Mouse (Mus musculus) liver, embryonic 11.5 days (tissue): Measurements from ENCODE around the gene Abcg1. TPM values are rescaled to one million over a fixed set of nuclear protein-coding genes. Genes with fewer than 3 reads are reported as not detected.
A peak's percentile ranks its signal among the peaks of the same experiment; 100 is the strongest.

Experiments
- ATAC-seq: fragments of 200-750 bp; cut with Nextera tagmentation; replicated peaks from 2 replicates; pipeline ENCODE4 v1.8.0; 2017; ENCODE audit warnings: moderate number of reproducible peaks, mild to moderate bottlenecking, moderate TSS enrichment, moderate library complexity; ENCODE audit not compliant: low FRiP score
- DNase-seq: peaks from one replicate; pipeline ENCODE4 v3.0.0-alpha.2; 2017; ENCODE audit warnings: low spot score
- H3K27ac ChIP-seq: fragments of 300-500 bp; sonication (generic); 2 replicates; pipeline ENCODE4 v1.5.1; 2014; ENCODE audit warnings: mild to moderate bottlenecking, low read depth, low read length, control low read depth
- H3K27me3 ChIP-seq: fragments of 300-500 bp; sonication (generic); replicated peaks from 2 replicates; pipeline ENCODE4 v1.6.1; 2014; ENCODE audit warnings: low read length, mixed read lengths; ENCODE audit not compliant: control insufficient read depth, insufficient read depth
- H3K36me3 ChIP-seq: fragments of 300-500 bp; sonication (generic); 2 replicates; pipeline ENCODE4 v1.6.1; 2014; ENCODE audit warnings: mild to moderate bottlenecking, low read length, moderate library complexity, mixed read lengths; ENCODE audit not compliant: control insufficient read depth, insufficient read depth
- H3K4me1 ChIP-seq: fragments of 300-500 bp; sonication (generic); replicated peaks from 2 replicates; pipeline ENCODE4 v1.6.1; 2014; ENCODE audit warnings: low read length, mixed read lengths; ENCODE audit not compliant: control insufficient read depth, insufficient read depth
- H3K4me2 ChIP-seq: fragments of 300-500 bp; sonication (generic); 2 replicates; pipeline ENCODE4 v1.6.1; 2014; ENCODE audit warnings: mild to moderate bottlenecking, control low read depth, moderate library complexity
- H3K4me3 ChIP-seq: fragments of 300-500 bp; sonication (generic); 2 replicates; pipeline ENCODE4 v1.5.1; 2014; ENCODE audit warnings: low read depth, low read length, control low read depth
- H3K9ac ChIP-seq: fragments of 300-500 bp; sonication (generic); 2 replicates; pipeline ENCODE4 v1.6.1; 2014; ENCODE audit warnings: low read depth, low read length, control low read depth
- H3K9me3 ChIP-seq: fragments of 300-500 bp; sonication (generic); 2 replicates; pipeline ENCODE4 v1.6.1; 2016; ENCODE audit warnings: low read length, inconsistent platforms, mixed read lengths; ENCODE audit not compliant: control insufficient read depth
- WGBS: fragments of 180-500 bp; shearing (Covaris S2); extraction: QIAGEN DNeasy Blood & Tissue Kit; methylation state at CpG from one replicate; pipeline ENCODE4 v1.1.7; 2014; 5-methylcytosine and 5-hydroxymethylcytosine counted together
- polyA plus RNA-seq: library from polyadenylated mRNA; unstranded; fragments of >200 nt; fragmentation: Nextera tagmentation; extraction: Ambion mirVana; gene quantifications from 2 replicates; pipeline ENCODE4 v1.2.1, GENCODE M21; 2014

Gene Abcg1
- 6.5 and 6.7 TPM in 2 replicates for polyA plus RNA-seq

- H3K36me3 ChIP-seq, result no peaks in the 10 kb centered on the region
- 4% methylated on average over 48 of the region's 49 CpGs for WGBS
- H3K4me3 ChIP-seq, result peak within 1 kb of the TSS; percentile 57
- no peak within 1 kb of the TSS for H3K27ac ChIP-seq
- peak; percentile 73 for DNase-seq
- peaks cover 7% of the 10 kb centered on the region for H3K9me3 ChIP-seq
- peak within 1 kb of the TSS; percentile 90 for H3K4me2 ChIP-seq
- H3K9ac ChIP-seq, result peak within 1 kb of the TSS; percentile 13; the same call in 1 of the 2 replicates
- peak; percentile 56 for ATAC-seq
- H3K27me3 ChIP-seq, result peaks cover 23% of the 10 kb centered on the region
- peaks cover 38% of the 10 kb centered on the region for H3K4me1 ChIP-seq
Measured at GRCm38 (mm10) chr17:31057151-31057890, at the start of gene Abcg1. TSS of gene Abcg1 (plus strand) at chr17:31057675.

GRCm38 (mm10) chr17:31008416-31008815, 49.1 kb upstream of the Abcg1 start:
- no peak overlapping the region for H3K4me2 ChIP-seq
- no peak for DNase-seq
- no peak overlapping the region for H3K27ac ChIP-seq
- H3K36me3 ChIP-seq, result no peaks in the 10 kb centered on the region
- ATAC-seq, result no peak
- no peak overlapping the region for H3K9ac ChIP-seq
- H3K4me3 ChIP-seq, result no peak overlapping the region
- no peaks in the 10 kb centered on the region for H3K9me3 ChIP-seq
- 87% methylated on average over 8 of the region's 8 CpGs for WGBS
- H3K4me1 ChIP-seq, result no peaks in the 10 kb centered on the region
- no peaks in the 10 kb centered on the region for H3K27me3 ChIP-seq

- Histone ChIP-seq H3K4me2 (no peak overlapping the region), H3K27ac (no peak overlapping the region), H3K36me3 (no peaks in the 10 kb centered on the region), H3K4me1 (no peaks in the 10 kb centered on the region), H3K9ac (no peak overlapping the region), H3K4me3 (no peak overlapping the region), H3K27me3 (no peaks in the 10 kb centered on the region), H3K9me3 (no peaks in the 10 kb centered on the region)
- DNase-seq (peak; percentile 61), ATAC-seq (no peak)
- 30% methylated on average over 9 of the region's 9 CpGs for WGBS
Measured at GRCm38 (mm10) chr17:31011551-31012394, 45.7 kb upstream of the Abcg1 start.

GRCm38 (mm10) chr17:31018267-31018666, 39.2 kb upstream of the Abcg1 start:
- DNase-seq, result peak; percentile 52
- Histone ChIP-seq H3K36me3 (no peaks in the 10 kb centered on the region), H3K27ac (no peak overlapping the region), H3K27me3 (no peaks in the 10 kb centered on the region), H3K4me3 (no peak overlapping the region), H3K9me3 (no peaks in the 10 kb centered on the region), H3K9ac (no peak overlapping the region), H3K4me1 (no peaks in the 10 kb centered on the region), H3K4me2 (no peak overlapping the region)
- 56% methylated on average over 4 of the region's 4 CpGs for WGBS
- ATAC-seq, result no peak

- no peak for ATAC-seq
- Histone ChIP-seq H3K4me1 (no peaks in the 10 kb centered on the region), H3K4me2 (no peak overlapping the region), H3K9ac (no peak overlapping the region), H3K9me3 (no peaks in the 10 kb centered on the region), H3K27ac (no peak overlapping the region), H3K27me3 (no peaks in the 10 kb centered on the region), H3K36me3 (no peaks in the 10 kb centered on the region), H3K4me3 (no peak overlapping the region)
- peak; percentile 51 for DNase-seq
- WGBS, result 6% methylated on average over 2 of the region's 2 CpGs
Measured at GRCm38 (mm10) chr17:31019505-31019904, 38.0 kb upstream of the Abcg1 start.

- ATAC-seq (no peak), DNase-seq (no peak)
- Histone ChIP-seq H3K9ac (no peak overlapping the region), H3K4me3 (no peak overlapping the region), H3K27me3 (no peaks in the 10 kb centered on the region), H3K4me1 (no peaks in the 10 kb centered on the region), H3K9me3 (no peaks in the 10 kb centered on the region), H3K4me2 (no peak overlapping the region), H3K27ac (no peak overlapping the region), H3K36me3 (no peaks in the 10 kb centered on the region)
- WGBS, result 76% methylated on average over 2 of the region's 2 CpGs
Measured at GRCm38 (mm10) chr17:31020078-31020477, 37.4 kb upstream of the Abcg1 start.

GRCm38 (mm10) chr17:31021276-31021675, 36.2 kb upstream of the Abcg1 start:
- WGBS, result 80% methylated on average over 8 of the region's 8 CpGs
- H3K9ac ChIP-seq, result no peak overlapping the region
- H3K9me3 ChIP-seq, result no peaks in the 10 kb centered on the region
- DNase-seq (no peak), ATAC-seq (no peak)
- no peaks in the 10 kb centered on the region for H3K27me3 ChIP-seq
- H3K4me3 ChIP-seq, result no peak overlapping the region
- no peaks in the 10 kb centered on the region for H3K36me3 ChIP-seq
- H3K4me2 ChIP-seq, result no peak overlapping the region
- no peak overlapping the region for H3K27ac ChIP-seq
- no peaks in the 10 kb centered on the region for H3K4me1 ChIP-seq

GRCm38 (mm10) chr17:31024125-31024781, 33.2 kb upstream of the Abcg1 start:
- Histone ChIP-seq H3K9me3 (no peaks in the 10 kb centered on the region), H3K36me3 (no peaks in the 10 kb centered on the region), H3K4me1 (no peaks in the 10 kb centered on the region), H3K9ac (no peak overlapping the region), H3K4me2 (no peak overlapping the region), H3K27ac (no peak overlapping the region), H3K27me3 (no peaks in the 10 kb centered on the region), H3K4me3 (no peak overlapping the region)
- DNase-seq (no peak), ATAC-seq (no peak)
- WGBS, result 60% methylated on average over 7 of the region's 7 CpGs
